Mouse (Mus musculus): ENCODE results near the gene Ticrr.

Ticrr gene

GRCm38 (mm10) chr7:79659578-79660290 lies at the start of gene Ticrr:
TSS of gene Ticrr (plus strand) at chr7:79660196.
- DNase-seq (ENCODE audit: low spot score), result peak; percentile 98

GRCm38 (mm10) chr7:79611901-79612300 lies 48.1 kb upstream of the Ticrr start:
- DNase-seq (ENCODE audit: low spot score), result no peak

GRCm38 (mm10) chr7:79612783-79613182 lies 47.2 kb upstream of the Ticrr start:
- peak; percentile 10 for DNase-seq (ENCODE audit: low spot score)

GRCm38 (mm10) chr7:79613314-79613713 lies 46.7 kb upstream of the Ticrr start:
- no peak for DNase-seq (ENCODE audit: low spot score)

- no peak for DNase-seq (ENCODE audit: low spot score)
Measured at GRCm38 (mm10) chr7:79615008-79615407, 45.0 kb upstream of the Ticrr start.

GRCm38 (mm10) chr7:79615941-79616340 lies 44.1 kb upstream of the Ticrr start:
- DNase-seq (ENCODE audit: low spot score), result no peak

GRCm38 (mm10) chr7:79617418-79617817 lies 42.6 kb upstream of the Ticrr start, which contains the start of gene Rhcg:
TSS of gene Rhcg (minus strand) at chr7:79617657.
- DNase-seq (ENCODE audit: low spot score), result no peak

GRCm38 (mm10) chr7:79619493-79619892 lies 40.5 kb upstream of the Ticrr start:
- DNase-seq (ENCODE audit: low spot score), result no peak

- DNase-seq (ENCODE audit: low spot score), result no peak
Measured at GRCm38 (mm10) chr7:79623086-79623485, 36.9 kb upstream of the Ticrr start.

GRCm38 (mm10) chr7:79626170-79626569 lies 33.8 kb upstream of the Ticrr start:
- no peak for DNase-seq (ENCODE audit: low spot score)

GRCm38 (mm10) chr7:79628271-79628913 lies 31.6 kb upstream of the Ticrr start:
- DNase-seq (ENCODE audit: low spot score), result no peak

- DNase-seq (ENCODE audit: low spot score), result no peak
Measured at GRCm38 (mm10) chr7:79631773-79632348, 28.1 kb upstream of the Ticrr start.

GRCm38 (mm10) chr7:79647233-79647632 lies 12.8 kb upstream of the Ticrr start:
- DNase-seq (ENCODE audit: low spot score), result no peak

GRCm38 (mm10) chr7:79649005-79649404 lies 11.0 kb upstream of the Ticrr start:
- DNase-seq (ENCODE audit: low spot score), result no peak

GRCm38 (mm10) chr7:79654185-79654584 lies 5.8 kb upstream of the Ticrr start:
- DNase-seq (ENCODE audit: low spot score), result no peak

- DNase-seq (ENCODE audit: low spot score), result no peak
Measured at GRCm38 (mm10) chr7:79654586-79654985, 5.4 kb upstream of the Ticrr start.

GRCm38 (mm10) chr7:79660291-79661150 lies 525 bp downstream of the Ticrr start:
- DNase-seq (ENCODE audit: low spot score), result peak; percentile 42

- no peak for DNase-seq (ENCODE audit: low spot score)
Measured at GRCm38 (mm10) chr7:79661253-79661890, 1.4 kb downstream of the Ticrr start.

- no peak for DNase-seq (ENCODE audit: low spot score)
Measured at GRCm38 (mm10) chr7:79666690-79667089, 6.7 kb downstream of the Ticrr start.

GRCm38 (mm10) chr7:79670900-79671604 lies 11.1 kb downstream of the Ticrr start:
- no peak for DNase-seq (ENCODE audit: low spot score)

- DNase-seq (ENCODE audit: low spot score), result no peak
Measured at GRCm38 (mm10) chr7:79679186-79679585, 19.2 kb downstream of the Ticrr start.

All from yolk sac, embryonic 10.5 days (tissue).